In genomic region chr13:113842411-113843309, GRCm38 (mm10) we compare ENCODE assay signal across 23 mouse cellular contexts. TPM values are rescaled to one million over a fixed set of nuclear protein-coding genes. Genes with fewer than 3 reads are reported as not detected.
DNase-seq lines count a peak whose midpoint lies in the region; ATAC-seq and TF ChIP-seq lines count a peak whose summit lies in the region.
"Had no signal": no experiment of that assay in that cellular context is flagged by ENCODE, and none has a peak within 500 bp of the region (broad histone marks: within the 10 kb centered on the region; RNA-seq: fewer than 3 reads in every experiment).

No protein-coding gene starts in this region.

- H3K4me2 ChIP-seq in kidney, embryonic 16.5 days (replicated peaks; ENCODE audit: low read depth, low read length): no peak overlapping the region
- peak overlapping the region; percentile 54 for H3K4me2 ChIP-seq in liver, embryonic 15.5 days
- H3K4me2 ChIP-seq: heart, embryonic 12.5 days; hindbrain, embryonic 12.5 days; midbrain, embryonic 13.5 days had no signal

- ATAC-seq in kidney, embryonic 16.5 days (ENCODE audit: low FRiP score, low TSS enrichment): peak; percentile 91
- peak; percentile 77 for ATAC-seq in liver, embryonic 15.5 days (ENCODE audit: insufficient read depth)
- ATAC-seq: CD4-positive, CD25-positive, alpha-beta regulatory T cell, adult 4 months; forebrain, embryonic 14.5 days had no signal

- peaks cover 94% of the 10 kb centered on the region for H3K36me3 ChIP-seq in E14TG2a.4 (ENCODE audit: insufficient read depth, low read length)
- peaks cover 13% of the 10 kb centered on the region for H3K36me3 ChIP-seq in kidney, embryonic 16.5 days (ENCODE audit: insufficient read depth, low read length)
- H3K36me3 ChIP-seq in liver, embryonic 15.5 days (replicated peaks): no peaks in the 10 kb centered on the region
- H3K36me3 ChIP-seq in forebrain, embryonic 10.5 days (replicated peaks): peaks cover 7% of the 10 kb centered on the region
- H3K36me3 ChIP-seq: hindbrain, embryonic 12.5 days; midbrain, embryonic 13.5 days had no signal

- H3K9ac ChIP-seq in kidney, embryonic 16.5 days (replicated peaks; ENCODE audit: low read length): no peak overlapping the region
- H3K9ac ChIP-seq in liver, embryonic 15.5 days: peak overlapping the region; percentile 27; the same call in 1 of the 2 replicates
- H3K9ac ChIP-seq: heart, embryonic 12.5 days; hindbrain, embryonic 12.5 days; midbrain, embryonic 13.5 days had no signal

- no peaks in the 10 kb centered on the region for H3K27me3 ChIP-seq in E14TG2a.4 (ENCODE audit: insufficient read depth, low read length)
- H3K27me3 ChIP-seq in kidney, embryonic 16.5 days (ENCODE audit: insufficient read depth, low read length): no peaks in the 10 kb centered on the region
- no peaks in the 10 kb centered on the region for H3K27me3 ChIP-seq in liver, embryonic 15.5 days
- H3K27me3 ChIP-seq in forebrain, embryonic 10.5 days (ENCODE audit: poor library complexity, severe bottlenecking): no peaks in the 10 kb centered on the region
- H3K27me3 ChIP-seq: heart, embryonic 12.5 days; hindbrain, embryonic 12.5 days; midbrain, embryonic 13.5 days had no signal

- 66% methylated on average over 14 of the region's 14 CpGs for WGBS in kidney, embryonic 16.5 days
- 59% methylated on average over 14 of the region's 14 CpGs for WGBS in liver, embryonic 15.5 days (ENCODE audit: insufficient replicate concordance)
- WGBS in forebrain, embryonic 10.5 days: 91% methylated on average over 14 of the region's 14 CpGs

- TF ChIP-seq CTCF in E14TG2a.4 (conservative IDR thresholded peaks at IDR 0.05; ENCODE audit: low read length): no peak

- peak overlapping the region; percentile 18; the same call in 1 of the 2 replicates for H3K4me3 ChIP-seq in E14TG2a.4 (replicated peaks; ENCODE audit: low read length)
- H3K4me3 ChIP-seq in kidney, embryonic 16.5 days (ENCODE audit: low read length): no peak overlapping the region
- no peak overlapping the region for H3K4me3 ChIP-seq in liver, embryonic 15.5 days (replicated peaks)
- H3K4me3 ChIP-seq in forebrain, embryonic 10.5 days: no peak overlapping the region
- H3K4me3 ChIP-seq: gastrocnemius, adult 2 months; heart, embryonic 12.5 days; hindbrain, embryonic 12.5 days; limb, embryonic 10.5 days; midbrain, embryonic 13.5 days had no signal

- H3K27ac ChIP-seq in kidney, embryonic 16.5 days (ENCODE audit: low read length): peak overlapping the region; percentile 54; the same call in 1 of the 2 replicates
- H3K27ac ChIP-seq in liver, embryonic 15.5 days (replicated peaks): peak overlapping the region; percentile 86
- H3K27ac ChIP-seq in forebrain, embryonic 10.5 days: no peak overlapping the region
- H3K27ac ChIP-seq: gastrocnemius, adult 2 months; hindbrain, embryonic 12.5 days; limb, embryonic 10.5 days; midbrain, embryonic 13.5 days had no signal

- DNase-seq in kidney, adult 11 months: peak; percentile 59
- no peak for DNase-seq in kidney, postnatal 10 days
- DNase-seq in gastrocnemius, postnatal 4 days (ENCODE audit: low spot score in 2 of 2): no peak
- DNase-seq in cerebellum, postnatal 14 days: no peak
- DNase-seq in forebrain, embryonic 10.5 days (ENCODE audit: extremely low spot score, low spot score): no peak
- DNase-seq: adrenal gland, adult 2 months; cerebellum, adult 11 months; cerebellum, postnatal 10 days; gastrocnemius, adult 2 months; heart, adult 18-20 months; heart, postnatal 10 days; lung, postnatal 10 days; thymus, adult 18-20 months; thymus, postnatal 36 days had no signal

- H3K4me1 ChIP-seq in E14TG2a.4 (replicated peaks; ENCODE audit: low read depth, low read length): peaks cover 18% of the 10 kb centered on the region
- peaks cover 38% of the 10 kb centered on the region for H3K4me1 ChIP-seq in kidney, embryonic 16.5 days (ENCODE audit: insufficient read depth, low read length)
- H3K4me1 ChIP-seq in liver, embryonic 15.5 days (replicated peaks): peaks cover 55% of the 10 kb centered on the region
- peaks cover 20% of the 10 kb centered on the region for H3K4me1 ChIP-seq in forebrain, embryonic 10.5 days

- H3K9me3 ChIP-seq in E14TG2a.4 (ENCODE audit: low read length): peaks cover 95% of the 10 kb centered on the region
- H3K9me3 ChIP-seq in kidney, embryonic 16.5 days (ENCODE audit: low read length): peaks cover 11% of the 10 kb centered on the region
- no peaks in the 10 kb centered on the region for H3K9me3 ChIP-seq in liver, embryonic 15.5 days (replicated peaks)
- no peaks in the 10 kb centered on the region for H3K9me3 ChIP-seq in forebrain, embryonic 10.5 days
- H3K9me3 ChIP-seq: heart, embryonic 12.5 days; hindbrain, embryonic 12.5 days; limb, embryonic 10.5 days; midbrain, embryonic 13.5 days had no signal

RNA-seq across cellular contexts. Expression of gene Arl15, which starts 48.4 kb away (rescaled TPM):
- polyA plus RNA-seq in kidney, embryonic 16.5 days (2015; fragmentation: Nextera tagmentation; extraction: Ambion mirVana): 12.5 and 15.7 TPM in 2 replicates
- 2.4 and 2.8 TPM in 2 replicates for polyA plus RNA-seq in liver, embryonic 15.5 days (2015; fragmentation: Nextera tagmentation; extraction: Ambion mirVana)
- total RNA-seq in gastrocnemius, postnatal 4 days (2021): 10 to 100 TPM; 12.3 to 13.2 TPM
- 11.2 and 11.6 TPM in 2 replicates for polyA plus RNA-seq in forebrain, embryonic 10.5 days (2016; fragmentation: Nextera tagmentation; extraction: Ambion mirVana)
